Mouse (Mus musculus) hematopoietic multipotent progenitor cell, adult 10-12 weeks (in vitro differentiated cells): Measurements from ENCODE around the gene Gm26727. TPM values are rescaled to one million over a fixed set of nuclear protein-coding genes. Genes with fewer than 3 reads are reported as not detected.

ENCODE experiments used
- polyA plus RNA-seq: library from polyadenylated mRNA; stranded (reverse); fragments of >175 nt; gene quantifications from 2 replicates; pipeline ENCODE4 v1.2.3, GENCODE M21; 2012; ENCODE audit warnings: low replicate concordance

The Gm26727 gene
- not detected in 2 replicates for polyA plus RNA-seq

GRCm38 (mm10) chr2:67433081-67433480 is at the start of gene Gm26727:
TSS of gene Gm26727 (minus strand) at chr2:67433181.

GRCm38 (mm10) chr2:67445780-67446179 is 12.8 kb upstream of the Gm26727 start, which contains the start of gene Xirp2:
TSS of gene Xirp2 (plus strand) at chr2:67446002.

GRCm38 (mm10) chr2:67413425-67413824 is 19.6 kb downstream of the Gm26727 start, which contains the start of gene Gm21830:
TSS of gene Gm21830 (plus strand) at chr2:67413725.

Other genes starting within 250 kb of the Gm26727 start
- not detected in 2 replicates for gene Gm21830, start 19.5 kb downstream of the Gm26727 start, polyA plus RNA-seq
- not detected in 2 replicates for gene Xirp2, start 12.8 kb upstream of the Gm26727 start, polyA plus RNA-seq
- gene B3galt1, start 132.7 kb upstream of the Gm26727 start, polyA plus RNA-seq: not detected in 2 replicates